Mouse (Mus musculus) lung, embryonic 14.5 days (tissue): ENCODE data around the gene Phldb1. TPM values are rescaled to one million over a fixed set of nuclear protein-coding genes. Genes with fewer than 3 reads are reported as not detected.
A peak's percentile ranks its signal among the peaks of the same experiment; 100 is the strongest.

Experiments
- ATAC-seq: fragments of 200-750 bp; cut with Nextera tagmentation; 2 replicates; pipeline ENCODE4 v1.8.0; 2017; ENCODE audit warnings: mild to moderate bottlenecking, moderate TSS enrichment, moderate library complexity; ENCODE audit not compliant: insufficient read depth
- DNase-seq: peaks from one replicate; pipeline ENCODE4 v3.0.0-alpha.2; 2015
- H3K27ac ChIP-seq: fragments of 300-500 bp; sonication (generic); 2 replicates; pipeline ENCODE4 v1.5.1; 2014; ENCODE audit warnings: low read depth, mild to moderate bottlenecking, moderate library complexity
- H3K27me3 ChIP-seq: fragments of 300-500 bp; sonication (generic); 2 replicates; pipeline ENCODE4 v1.6.1; 2014; ENCODE audit warnings: low read length, control low read depth; ENCODE audit not compliant: insufficient read depth
- H3K36me3 ChIP-seq: fragments of 300-500 bp; sonication (generic); 2 replicates; pipeline ENCODE4 v1.6.1; 2014; ENCODE audit warnings: control low read depth; ENCODE audit not compliant: insufficient read depth
- H3K4me1 ChIP-seq: fragments of 300-500 bp; sonication (generic); 2 replicates; pipeline ENCODE4 v1.6.1; 2014; ENCODE audit warnings: antibody characterized with exemption, control low read depth; ENCODE audit not compliant: insufficient read depth
- H3K4me2 ChIP-seq: fragments of 300-500 bp; sonication (generic); 2 replicates; pipeline ENCODE4 v1.6.1; 2014; ENCODE audit warnings: mild to moderate bottlenecking
- H3K4me3 ChIP-seq: fragments of 300-500 bp; sonication (generic); 2 replicates; pipeline ENCODE4 v1.5.1; 2014; ENCODE audit warnings: low read depth, low read length
- H3K9ac ChIP-seq: fragments of 300-500 bp; sonication (generic); 2 replicates; pipeline ENCODE4 v1.6.1; 2014
- H3K9me3 ChIP-seq: fragments of 300-500 bp; sonication (generic); 2 replicates; pipeline ENCODE4 v1.6.1; 2016; ENCODE audit warnings: low read depth, low read length, control low read depth
- CTCF ChIP-seq: IDR thresholded peaks from 2 replicates; pipeline ENCODE4 v1.5.1; 2016; ENCODE audit warnings: antibody characterized with exemption, low read depth
- WGBS: fragments of 180-500 bp; shearing (Covaris S2); extraction: QIAGEN DNeasy Blood & Tissue Kit; methylation state at CpG from one replicate; pipeline ENCODE4 v1.1.7; 2014; 5-methylcytosine and 5-hydroxymethylcytosine counted together
- polyA plus RNA-seq: library from polyadenylated mRNA; unstranded; fragments of >200 nt; fragmentation: Nextera tagmentation; extraction: Ambion mirVana; gene quantifications from 2 replicates; pipeline ENCODE4 v1.2.1, GENCODE M21; 2014

Phldb1 gene
- polyA plus RNA-seq, 1 experiment from 2014 or later: 35.0 TPM

GRCm38 (mm10) chr9:44721154-44721876 lies 13.7 kb downstream of the Phldb1 start:
- WGBS: under 1% methylated on average over 40 of the region's 40 CpGs
- peak; percentile 50 for TF ChIP-seq CTCF
- peak overlapping the region; percentile 84 for H3K4me2 ChIP-seq
- ATAC-seq (peak; percentile 77), DNase-seq (peak; percentile 91)
- peak overlapping the region; percentile 43 for H3K27ac ChIP-seq
- no peaks in the 10 kb centered on the region for H3K27me3 ChIP-seq
- peak overlapping the region; percentile 72 for H3K9ac ChIP-seq
- H3K4me1 ChIP-seq: peaks cover 29% of the 10 kb centered on the region
- H3K4me3 ChIP-seq: peak overlapping the region; percentile 67
- peaks cover 23% of the 10 kb centered on the region for H3K36me3 ChIP-seq
- H3K9me3 ChIP-seq: no peaks in the 10 kb centered on the region

GRCm38 (mm10) chr9:44720358-44721153 lies 14.4 kb downstream of the Phldb1 start:
- no peak for TF ChIP-seq CTCF
- Histone ChIP-seq H3K4me3 (peak overlapping the region; percentile 67), H3K4me2 (peak overlapping the region; percentile 84), H3K4me1 (peaks cover 25% of the 10 kb centered on the region), H3K27me3 (no peaks in the 10 kb centered on the region), H3K36me3 (peaks cover 25% of the 10 kb centered on the region), H3K9ac (peak overlapping the region; percentile 72), H3K27ac (peak overlapping the region; percentile 43), H3K9me3 (no peaks in the 10 kb centered on the region)
- ATAC-seq: peak; percentile 15; the same call in 1 of the 2 replicates
- DNase-seq: no peak
- WGBS: 13% methylated on average over 9 of the region's 9 CpGs

- Histone ChIP-seq H3K27me3 (no peaks in the 10 kb centered on the region), H3K4me2 (peak overlapping the region; percentile 84), H3K9ac (peak overlapping the region; percentile 72), H3K9me3 (no peaks in the 10 kb centered on the region), H3K4me3 (peak overlapping the region; percentile 67), H3K36me3 (peaks cover 31% of the 10 kb centered on the region), H3K27ac (no peak overlapping the region), H3K4me1 (peaks cover 22% of the 10 kb centered on the region)
- no peak for DNase-seq
- TF ChIP-seq CTCF: no peak
- no peak for ATAC-seq
- 65% methylated on average over 8 of the region's 8 CpGs for WGBS
Observed at GRCm38 (mm10) chr9:44719632-44720357, 15.2 kb downstream of the Phldb1 start.

- H3K4me2 ChIP-seq: no peak overlapping the region
- no peaks in the 10 kb centered on the region for H3K27me3 ChIP-seq
- no peak overlapping the region for H3K27ac ChIP-seq
- peaks cover 38% of the 10 kb centered on the region for H3K36me3 ChIP-seq
- 88% methylated on average over 12 of the region's 12 CpGs for WGBS
- peaks cover 17% of the 10 kb centered on the region for H3K4me1 ChIP-seq
- no peak for ATAC-seq
- no peak for DNase-seq
- no peak overlapping the region for H3K9ac ChIP-seq
- H3K4me3 ChIP-seq: no peak overlapping the region
- H3K9me3 ChIP-seq: no peaks in the 10 kb centered on the region
- TF ChIP-seq CTCF: no peak
Observed at GRCm38 (mm10) chr9:44718937-44719631, 15.9 kb downstream of the Phldb1 start.

- no peak for TF ChIP-seq CTCF
- no peak overlapping the region for H3K9ac ChIP-seq
- peaks cover 6% of the 10 kb centered on the region; the same call in 1 of the 2 replicates for H3K4me1 ChIP-seq
- 84% methylated on average over 10 of the region's 10 CpGs for WGBS
- no peak overlapping the region for H3K4me3 ChIP-seq
- no peaks in the 10 kb centered on the region for H3K9me3 ChIP-seq
- DNase-seq (no peak), ATAC-seq (no peak)
- H3K4me2 ChIP-seq: no peak overlapping the region
- no peaks in the 10 kb centered on the region for H3K27me3 ChIP-seq
- no peak overlapping the region for H3K27ac ChIP-seq
- H3K36me3 ChIP-seq: peaks cover 45% of the 10 kb centered on the region
Observed at GRCm38 (mm10) chr9:44717822-44718242, 17.2 kb downstream of the Phldb1 start.

GRCm38 (mm10) chr9:44716997-44717821 lies 17.8 kb downstream of the Phldb1 start:
- WGBS: 78% methylated on average over 6 of the region's 6 CpGs
- Histone ChIP-seq H3K4me2 (no peak overlapping the region), H3K9me3 (no peaks in the 10 kb centered on the region), H3K4me1 (peaks cover 6% of the 10 kb centered on the region; the same call in 1 of the 2 replicates), H3K27me3 (no peaks in the 10 kb centered on the region), H3K9ac (no peak overlapping the region), H3K27ac (no peak overlapping the region), H3K4me3 (no peak overlapping the region), H3K36me3 (peaks cover 52% of the 10 kb centered on the region)
- DNase-seq: no peak
- no peak for ATAC-seq
- TF ChIP-seq CTCF: no peak
